Mouse (Mus musculus) spleen, adult 2 months (tissue): ENCODE measurements around the gene P2ry12. TPM values are rescaled to one million over a fixed set of nuclear protein-coding genes. Genes with fewer than 3 reads are reported as not detected.

Source experiments
- DNase-seq, 2 experiments: peaks; one replicate each; pipeline versions ENCODE4 v3.0.0 to v3.0.0-alpha.2; 2012 to 2021; ENCODE audit warnings: low spot score in 2 of 2, low read depth in 1 of 2
- H3K27ac ChIP-seq: fragments of 200-500 bp; 2 replicates; pipeline ENCODE4 v1.5.1; 2012; ENCODE audit warnings: low read length, inconsistent platforms; ENCODE audit not compliant: insufficient read depth
- H3K27me3 ChIP-seq: fragments of 200-500 bp; 2 replicates; pipeline ENCODE4 v1.6.1; 2012; ENCODE audit warnings: mild to moderate bottlenecking, moderate library complexity, low read length, inconsistent platforms; ENCODE audit not compliant: control insufficient read depth, insufficient read depth
- H3K36me3 ChIP-seq: fragments of 200-500 bp; 2 replicates; pipeline ENCODE4 v1.6.1; 2012; ENCODE audit warnings: mild to moderate bottlenecking, low read length, inconsistent platforms; ENCODE audit not compliant: control insufficient read depth, insufficient read depth
- H3K4me1 ChIP-seq: fragments of 200-500 bp; 2 replicates; pipeline ENCODE4 v1.6.1; 2011; ENCODE audit warnings: inconsistent platforms; ENCODE audit not compliant: control insufficient read depth, insufficient read depth, insufficient read length
- H3K4me3 ChIP-seq: fragments of 200-500 bp; 2 replicates; pipeline ENCODE4 v1.5.1; 2011; ENCODE audit warnings: mild to moderate bottlenecking, inconsistent platforms; ENCODE audit not compliant: insufficient read depth, insufficient read length; ENCODE audit errors: extremely low read depth
- CTCF ChIP-seq: fragments of 200-500 bp; IDR thresholded peaks from 2 replicates; pipeline ENCODE4 v1.5.1; 2011; ENCODE audit warnings: mild to moderate bottlenecking, inconsistent platforms; ENCODE audit not compliant: insufficient read depth, insufficient read length, insufficient replicate concordance; ENCODE audit errors: extremely low read depth
- POLR2A ChIP-seq: fragments of 200-500 bp; IDR thresholded peaks from 2 replicates; pipeline ENCODE4 v1.6.1; 2011; ENCODE audit warnings: low read depth, low read length, inconsistent platforms
- WGBS: fragments of 180-500 bp; shearing (Covaris S2); methylation state at CpG from one replicate; pipeline ENCODE4 v1.1.7; 2018; 5-methylcytosine and 5-hydroxymethylcytosine counted together
- polyA plus RNA-seq: library from polyadenylated mRNA; depleted of rRNA; stranded (reverse); fragments of >200 nt; gene quantifications from 2 replicates; pipeline ENCODE4 v1.2.3, GENCODE M21; 2012

Gene P2ry12
- polyA plus RNA-seq, 1 experiment: 18.6 TPM

GRCm38 (mm10) chr3:59205941-59206340 is 56.7 kb downstream of the P2ry12 start:
- peaks cover 31% of the 10 kb centered on the region for H3K4me1 ChIP-seq
- no peaks in the 10 kb centered on the region for H3K36me3 ChIP-seq
- WGBS: 28% methylated on average over 4 of the region's 4 CpGs
- H3K27ac ChIP-seq: no peak overlapping the region
- H3K4me3 ChIP-seq: no peak overlapping the region
- no peak for DNase-seq
- TF ChIP-seq CTCF (no peak), POLR2A (no peak)
- H3K27me3 ChIP-seq: no peaks in the 10 kb centered on the region

DNA sequence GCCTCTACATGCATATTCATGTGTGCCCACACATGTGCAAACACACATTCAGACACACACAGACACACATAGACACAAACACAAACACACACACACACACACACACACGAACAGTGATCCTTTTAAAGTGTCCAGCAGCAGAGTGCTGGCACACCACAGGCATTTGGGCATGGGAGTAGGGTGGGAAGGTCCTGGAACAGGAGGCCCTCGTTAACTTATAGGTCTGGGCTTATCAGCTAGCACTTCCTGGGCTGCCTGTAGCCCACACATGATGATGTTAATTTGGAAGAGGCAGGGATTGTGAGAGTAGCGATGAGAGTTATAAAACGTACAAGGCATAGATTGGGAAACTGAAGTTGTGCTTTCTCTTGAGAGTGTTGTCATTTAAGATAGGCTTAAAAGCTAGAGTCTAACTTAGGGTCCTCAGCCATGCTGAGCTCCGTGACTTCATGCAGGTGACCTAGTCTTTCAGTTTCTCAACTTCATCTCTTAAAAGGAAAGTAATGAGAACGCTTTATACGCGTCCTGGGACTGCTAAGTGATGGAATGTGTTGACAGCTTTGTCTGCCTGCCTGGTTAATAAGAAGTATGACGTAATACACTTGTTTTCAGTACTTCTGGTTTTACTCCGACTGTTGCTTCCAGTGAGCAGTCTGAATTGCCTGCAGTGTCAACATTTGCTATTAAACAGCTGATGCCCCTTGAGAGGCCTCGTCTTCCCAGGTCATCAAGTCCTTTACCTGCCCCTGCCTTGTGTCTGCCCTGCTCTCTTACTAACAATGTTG is 57.8 kb downstream of the P2ry12 start:
- 78% methylated on average over 11 of the region's 11 CpGs for WGBS
- Histone ChIP-seq H3K27ac (no peak overlapping the region), H3K27me3 (no peaks in the 10 kb centered on the region), H3K4me3 (no peak overlapping the region), H3K36me3 (no peaks in the 10 kb centered on the region), H3K4me1 (peaks cover 32% of the 10 kb centered on the region)
- DNase-seq: no peak
- TF ChIP-seq POLR2A (no peak), CTCF (no peak)

DNA sequence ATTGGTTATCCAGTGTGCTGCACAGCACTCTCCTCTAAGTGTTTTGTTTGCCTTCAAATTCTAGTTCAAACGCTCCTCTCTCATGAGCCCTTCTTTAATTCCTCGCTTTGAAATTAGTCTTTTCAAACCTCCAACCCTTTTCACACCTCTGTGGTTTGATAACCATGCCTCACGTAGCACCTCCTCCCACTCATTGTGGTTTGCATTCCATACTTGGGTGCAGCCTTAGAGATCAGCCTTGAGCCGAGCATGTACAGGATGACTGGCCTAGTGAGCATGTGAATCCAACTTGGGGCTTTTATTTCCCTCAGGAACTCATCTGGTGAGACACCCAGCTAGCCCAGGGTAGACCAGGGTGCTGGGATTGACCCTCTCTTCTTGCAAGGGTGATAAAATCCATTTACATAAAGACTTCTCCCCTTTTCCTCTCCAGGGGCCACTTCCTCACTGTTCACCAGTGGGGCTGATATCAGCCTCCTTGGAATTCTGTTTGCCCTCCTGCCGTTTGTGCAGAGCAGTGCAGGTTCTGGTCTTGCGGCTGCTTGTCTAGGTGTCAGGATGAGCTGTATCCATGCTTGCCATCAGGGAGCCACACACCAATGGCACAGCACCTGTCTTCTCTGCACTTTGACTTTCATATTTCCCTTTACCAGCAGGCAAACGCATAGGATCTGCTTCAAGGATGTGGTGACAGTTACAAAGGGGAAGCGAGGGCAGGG is 58.7 kb downstream of the P2ry12 start:
- no peak overlapping the region for H3K4me3 ChIP-seq
- no peaks in the 10 kb centered on the region for H3K27me3 ChIP-seq
- no peak for DNase-seq
- H3K4me1 ChIP-seq: peaks cover 32% of the 10 kb centered on the region
- H3K36me3 ChIP-seq: no peaks in the 10 kb centered on the region
- no peak for TF ChIP-seq CTCF
- TF ChIP-seq POLR2A: no peak
- 56% methylated on average over 8 of the region's 8 CpGs for WGBS
- no peak overlapping the region for H3K27ac ChIP-seq

- H3K36me3 ChIP-seq: no peaks in the 10 kb centered on the region
- 84% methylated on average over 4 of the region's 4 CpGs for WGBS
- H3K27ac ChIP-seq: no peak overlapping the region
- H3K4me1 ChIP-seq: peaks cover 12% of the 10 kb centered on the region
- no peaks in the 10 kb centered on the region for H3K27me3 ChIP-seq
- H3K4me3 ChIP-seq: no peak overlapping the region
- TF ChIP-seq POLR2A (no peak), CTCF (no peak)
- DNase-seq: no peak
These were observed 65.2 kb downstream of the P2ry12 start for GRCm38 (mm10) chr3:59197329-59197948.

DNA sequence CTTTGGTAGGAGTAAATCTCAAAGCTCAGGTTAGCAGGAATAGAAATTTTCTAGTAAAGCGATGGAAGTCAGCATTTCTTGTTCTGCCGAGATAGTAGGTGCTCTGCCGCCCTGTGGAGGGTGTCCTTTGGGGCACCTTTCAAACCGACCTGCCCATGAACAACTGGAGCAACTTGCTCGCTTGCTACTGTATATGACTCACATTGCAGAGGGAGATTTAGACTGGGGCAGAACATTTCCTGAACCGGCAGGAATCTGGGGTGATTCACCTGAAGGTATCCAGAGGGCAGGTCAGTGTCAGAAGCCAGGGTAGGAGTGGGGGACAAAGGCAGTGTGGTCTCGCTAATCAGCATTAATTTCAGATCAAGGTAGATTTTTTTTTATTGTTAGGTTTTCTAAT is 67.7 kb downstream of the P2ry12 start, which contains the start of gene Gpr87:
Gene Gpr87 (minus strand): TSS at position 167 of the 400 bp plus-strand sequence.
- WGBS: 90% methylated on average over 7 of the region's 7 CpGs
- Histone ChIP-seq H3K27ac (no peak within 1 kb of the TSS), H3K4me1 (no peaks in the 10 kb centered on the region), H3K27me3 (no peaks in the 10 kb centered on the region), H3K4me3 (no peak within 1 kb of the TSS), H3K36me3 (no peaks in the 10 kb centered on the region)
- no peak for DNase-seq
- TF ChIP-seq CTCF (no peak), POLR2A (no peak)

- DNase-seq: no peak
- no peak for TF ChIP-seq POLR2A
- TF ChIP-seq CTCF: no peak
- Histone ChIP-seq H3K27me3 (no peaks in the 10 kb centered on the region), H3K27ac (no peak overlapping the region), H3K36me3 (no peaks in the 10 kb centered on the region), H3K4me1 (no peaks in the 10 kb centered on the region), H3K4me3 (no peak overlapping the region)
- WGBS: 90% methylated on average over 7 of the region's 7 CpGs
These were observed 68.6 kb downstream of the P2ry12 start for GRCm38 (mm10) chr3:59194099-59194498.

DNA sequence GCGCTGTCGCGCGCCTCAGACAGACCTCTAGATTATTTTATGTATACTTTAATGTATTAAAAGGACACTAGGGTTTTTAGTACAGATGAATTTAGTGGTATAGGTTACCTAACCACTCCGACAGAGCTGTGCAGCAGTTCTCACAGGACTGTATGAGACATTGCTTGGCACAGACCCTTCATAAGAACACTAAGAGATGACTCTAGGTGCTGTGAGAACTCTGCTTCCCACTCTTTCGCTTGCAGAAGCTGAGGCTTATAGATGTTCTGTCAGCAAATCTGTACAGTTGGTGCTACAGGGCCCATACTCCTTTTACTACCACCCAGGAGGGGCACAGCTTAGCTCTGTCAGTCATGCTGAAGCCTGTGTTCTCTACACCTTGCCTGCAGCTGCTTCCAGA is 71.0 kb downstream of the P2ry12 start:
- no peaks in the 10 kb centered on the region for H3K4me1 ChIP-seq
- no peaks in the 10 kb centered on the region for H3K27me3 ChIP-seq
- TF ChIP-seq CTCF (no peak), POLR2A (no peak)
- H3K4me3 ChIP-seq: no peak overlapping the region
- 96% methylated on average over 6 of the region's 6 CpGs for WGBS
- H3K27ac ChIP-seq: no peak overlapping the region
- H3K36me3 ChIP-seq: no peaks in the 10 kb centered on the region
- DNase-seq: no peak
